Mouse (Mus musculus): ENCODE data around the gene Tdrd9.

Gene Tdrd9

GRCm38 (mm10) chr12:112104890-112105289, 133.5 kb downstream of the Tdrd9 start:
- peak; percentile 54; the same call in 1 of the 2 replicates for ATAC-seq (ENCODE audit: low TSS enrichment)

DNA sequence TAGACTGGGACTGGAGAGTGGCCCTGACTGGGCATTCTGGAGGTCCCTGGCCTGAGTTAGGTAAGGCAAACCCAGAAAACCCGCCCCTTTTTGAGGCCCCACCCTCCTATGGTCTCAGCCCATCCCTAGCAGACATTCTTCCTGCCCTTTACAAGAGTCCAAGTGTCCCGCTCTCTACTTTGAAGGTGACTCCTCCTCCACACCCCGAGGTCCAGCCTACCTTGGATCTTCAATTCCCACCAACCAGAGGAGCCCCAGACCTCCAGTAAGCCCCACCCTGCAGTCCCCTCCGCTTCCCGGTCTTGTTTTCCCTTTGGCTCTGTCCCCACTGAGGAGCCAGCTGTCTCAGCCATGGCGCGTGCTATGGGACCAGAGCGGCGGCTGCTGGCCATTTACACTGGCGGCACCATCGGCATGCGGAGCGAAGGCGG, 135.2 kb downstream of the Tdrd9 start, which contains the start of gene Aspg:
TSS of gene Aspg (plus strand) at position 139 of the 431 bp plus-strand sequence.
- no peak; the same call in 1 of the 2 replicates for ATAC-seq (ENCODE audit: low TSS enrichment)

- ATAC-seq (ENCODE audit: low TSS enrichment) = no peak
Measured at GRCm38 (mm10) chr12:112107685-112108084, 136.3 kb downstream of the Tdrd9 start.

DNA sequence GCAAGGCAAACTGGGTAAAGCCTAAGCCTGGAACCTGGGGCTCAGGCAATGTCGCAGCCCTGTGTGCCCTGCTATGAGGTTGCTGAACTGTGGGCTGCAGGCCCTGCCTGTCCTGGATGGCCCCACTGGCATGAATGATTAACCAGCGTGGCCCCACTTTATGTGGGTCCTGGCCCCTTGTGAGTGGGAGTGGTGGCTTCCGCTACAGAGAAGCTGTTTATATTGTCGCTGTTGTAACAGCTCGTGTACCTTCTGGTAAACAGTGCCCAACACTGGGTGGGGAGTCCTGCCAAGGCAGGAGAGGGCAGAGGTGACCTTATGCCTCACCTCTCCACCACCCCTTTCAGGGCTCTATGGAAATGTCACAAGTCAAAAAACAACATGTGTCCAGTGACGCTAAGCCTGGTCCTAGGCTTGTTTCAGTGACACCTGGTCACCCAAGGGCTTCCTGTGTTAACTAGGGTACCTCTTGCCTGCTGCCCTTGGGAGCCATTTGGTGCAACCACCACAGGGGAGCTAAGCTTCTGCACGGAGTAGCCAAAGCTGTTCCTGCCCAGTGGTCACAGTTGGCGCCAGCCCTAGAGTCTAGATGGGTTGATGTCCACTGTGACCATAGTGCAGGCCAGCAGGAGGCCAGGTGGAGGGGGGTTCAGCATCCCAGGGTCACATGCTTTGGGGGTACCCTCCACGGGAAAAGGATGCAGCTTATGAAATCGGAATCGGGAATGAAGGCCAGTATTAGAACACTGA, 137.5 kb downstream of the Tdrd9 start:
- ATAC-seq (ENCODE audit: low TSS enrichment) = no peak

GRCm38 (mm10) chr12:112109701-112110100, 138.3 kb downstream of the Tdrd9 start:
- no peak for ATAC-seq (ENCODE audit: low TSS enrichment)

DNA sequence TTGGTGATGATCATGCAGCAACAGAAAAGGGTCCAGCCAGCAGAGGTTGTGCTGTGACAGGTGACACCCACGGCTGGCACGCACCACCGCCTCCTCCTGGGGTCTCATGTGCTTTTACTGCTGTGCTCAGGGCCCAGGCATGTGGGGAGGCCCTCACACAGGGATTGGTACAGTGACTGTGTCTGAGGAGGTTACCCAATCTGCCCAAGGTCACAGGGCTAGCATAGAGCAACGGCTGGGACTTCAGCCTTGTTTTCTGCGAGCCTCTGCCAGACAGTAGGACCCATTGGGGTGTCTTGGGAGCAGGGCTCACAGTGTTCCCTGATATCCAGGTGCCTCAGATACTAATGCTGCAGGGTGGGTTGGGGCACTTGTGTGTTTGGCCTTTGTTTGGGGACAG, 140.0 kb downstream of the Tdrd9 start:
- ATAC-seq (ENCODE audit: low TSS enrichment) = no peak

DNA sequence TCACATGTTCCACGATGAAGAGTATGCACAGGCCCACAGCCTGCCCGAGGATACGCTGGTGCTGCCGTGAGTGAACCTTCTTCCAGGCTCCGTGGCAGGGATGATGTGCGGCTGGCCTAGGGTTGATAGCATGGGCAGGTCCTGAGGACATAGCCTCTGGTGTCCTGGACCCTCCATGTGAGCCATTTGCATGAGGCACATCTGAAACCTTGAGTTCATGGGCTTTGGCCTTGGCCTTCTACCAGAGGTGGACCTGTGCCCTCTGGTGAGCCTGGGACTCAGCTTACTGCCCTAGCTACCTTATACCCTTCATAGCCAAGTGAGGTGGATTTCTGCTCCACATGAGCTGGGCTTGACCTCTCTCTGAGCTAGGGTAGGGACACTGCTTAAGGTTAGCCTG, 140.9 kb downstream of the Tdrd9 start:
- ATAC-seq (ENCODE audit: low TSS enrichment) = no peak

DNA sequence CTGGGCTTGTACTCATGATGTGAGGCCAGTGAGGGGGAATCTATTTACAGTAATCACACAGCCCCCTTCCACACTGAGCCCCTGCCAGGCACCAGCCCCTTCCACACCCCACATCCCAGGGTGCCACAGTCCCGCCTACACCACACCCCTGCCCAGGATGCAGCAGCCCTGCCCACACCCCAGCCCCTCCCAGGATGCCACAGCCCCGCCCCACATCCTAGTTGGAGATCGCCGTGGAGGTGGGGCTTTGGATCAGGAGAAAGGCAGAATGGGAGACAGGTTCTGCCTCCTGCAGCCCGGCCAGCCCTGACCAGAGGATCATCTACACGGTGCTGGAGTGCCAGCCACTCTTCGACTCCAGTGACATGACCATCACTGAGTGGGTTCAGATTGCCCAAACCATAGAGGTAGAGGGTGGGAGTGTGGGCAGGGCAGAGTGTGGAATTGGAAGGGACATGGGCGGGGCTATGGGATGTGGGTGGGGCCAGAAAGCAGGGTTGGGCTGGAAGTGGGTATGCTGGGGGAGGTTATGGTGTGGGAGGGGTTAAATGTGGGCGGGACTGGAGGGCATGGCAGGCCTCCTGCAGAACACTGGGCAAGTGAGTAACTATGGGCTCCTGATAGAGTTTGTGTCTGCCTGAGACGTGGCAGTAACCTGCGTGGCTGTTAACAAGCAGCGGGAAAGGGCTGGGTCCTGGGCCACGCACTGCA, 141.5 kb downstream of the Tdrd9 start:
- no peak for ATAC-seq (ENCODE audit: low TSS enrichment)

DNA sequence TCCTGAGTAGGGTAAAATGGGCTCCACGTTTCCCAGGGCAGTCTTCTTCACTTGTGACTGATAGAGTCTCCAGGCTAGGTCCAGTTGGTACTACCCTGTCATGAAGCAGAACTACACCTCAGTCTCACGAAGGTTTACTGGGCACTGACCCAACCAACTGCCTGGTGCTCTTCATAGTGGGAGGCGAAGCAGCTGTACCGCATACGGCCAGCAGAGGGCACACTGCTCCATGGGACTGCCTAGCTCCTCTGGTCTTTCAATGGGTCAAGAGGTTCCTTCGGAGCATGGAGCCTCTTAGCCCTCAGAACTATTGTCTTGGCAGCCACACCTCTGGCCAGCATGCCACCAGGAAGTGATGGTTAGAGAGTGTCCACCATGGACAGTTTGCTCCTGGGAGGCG, 142.4 kb downstream of the Tdrd9 start:
- ATAC-seq (ENCODE audit: low TSS enrichment) = peak; percentile 38; the same call in 1 of the 2 replicates

- no peak for ATAC-seq (ENCODE audit: low TSS enrichment)
Measured at GRCm38 (mm10) chr12:112117006-112117405, 145.6 kb downstream of the Tdrd9 start.

DNA sequence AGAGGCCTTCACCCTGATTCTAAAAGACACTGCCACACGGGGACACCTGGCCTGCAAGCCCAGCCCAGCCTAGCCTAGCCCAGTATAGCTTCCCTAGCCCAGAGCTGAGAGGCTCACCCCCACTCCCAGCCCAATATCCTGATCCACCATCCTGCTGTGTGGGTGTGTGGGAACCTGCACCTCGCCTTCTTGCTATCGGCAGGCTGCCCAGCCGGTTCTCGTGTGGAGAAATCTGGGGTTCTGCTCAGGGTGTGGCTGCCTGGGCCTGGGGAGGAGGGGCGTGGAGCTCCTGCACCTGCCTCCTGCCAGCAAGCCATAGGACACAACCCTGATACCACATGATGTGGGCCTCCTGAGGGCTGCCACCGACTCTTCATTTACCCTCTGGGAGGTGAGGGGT, 146.3 kb downstream of the Tdrd9 start:
- ATAC-seq (ENCODE audit: low TSS enrichment) = peak; percentile 86

Measured in frontal cortex, adult (tissue).